Mouse (Mus musculus) forebrain, embryonic 15.5 days (tissue): Measurements from ENCODE around the gene Cdc40. TPM values are rescaled to one million over a fixed set of nuclear protein-coding genes. Genes with fewer than 3 reads are reported as not detected.
"Not testable (repeated sequence)": the region's sequence is repeated elsewhere in the genome, so short reads cannot be mapped to it uniquely, and the experiment has no call there.

ENCODE experiments used
- ATAC-seq: fragments of 200-750 bp; cut with Nextera tagmentation; replicated peaks from 2 replicates; pipeline ENCODE4 v1.8.0; 2017; ENCODE audit warnings: mild to moderate bottlenecking, moderate TSS enrichment, moderate library complexity
- H3K27ac ChIP-seq: fragments of 300-500 bp; sonication (generic); replicated peaks from 2 replicates; pipeline ENCODE4 v1.5.1; 2015; ENCODE audit warnings: mild to moderate bottlenecking, inconsistent platforms
- H3K27me3 ChIP-seq: fragments of 300-500 bp; sonication (generic); 2 replicates; pipeline ENCODE4 v1.6.1; 2015; ENCODE audit warnings: inconsistent platforms
- H3K36me3 ChIP-seq: fragments of 300-500 bp; sonication (generic); 2 replicates; pipeline ENCODE4 v1.6.1; 2015; ENCODE audit warnings: mild to moderate bottlenecking, inconsistent platforms
- H3K4me1 ChIP-seq: fragments of 300-500 bp; sonication (generic); 2 replicates; pipeline ENCODE4 v1.6.1; 2015; ENCODE audit warnings: inconsistent platforms
- H3K4me2 ChIP-seq: fragments of 300-500 bp; sonication (generic); replicated peaks from 2 replicates; pipeline ENCODE4 v1.6.1; 2015; ENCODE audit warnings: mild to moderate bottlenecking, inconsistent platforms
- H3K4me3 ChIP-seq: fragments of 300-500 bp; sonication (generic); 2 replicates; pipeline ENCODE4 v1.5.1; 2015; ENCODE audit warnings: mild to moderate bottlenecking, inconsistent platforms
- H3K9ac ChIP-seq: fragments of 300-500 bp; sonication (generic); replicated peaks from 2 replicates; pipeline ENCODE4 v1.6.1; 2015; ENCODE audit warnings: mild to moderate bottlenecking, inconsistent platforms
- H3K9me3 ChIP-seq: fragments of 300-500 bp; sonication (generic); 2 replicates; pipeline ENCODE4 v1.6.1; 2016; ENCODE audit warnings: inconsistent platforms
- WGBS: fragments of 180-500 bp; shearing (Covaris S2); methylation state at CpG from one replicate; pipeline ENCODE4 v1.1.7; 2015; ENCODE audit warnings: mixed read lengths; 5-methylcytosine and 5-hydroxymethylcytosine counted together
- polyA plus RNA-seq: library from polyadenylated mRNA; unstranded; fragments of >200 nt; fragmentation: Nextera tagmentation; extraction: Ambion mirVana; gene quantifications from 2 replicates; pipeline ENCODE4 v1.2.1, GENCODE M21; 2015

Gene Cdc40
- polyA plus RNA-seq, 1 experiment from 2014 or later: 32.3 TPM

GRCm38 (mm10) chr10:40816471-40816870 lies 66.6 kb downstream of the Cdc40 start:
- Histone ChIP-seq H3K36me3 (no peaks in the 10 kb centered on the region), H3K4me1 (no peaks in the 10 kb centered on the region), H3K9ac (no peak overlapping the region), H3K4me2 (no peak overlapping the region), H3K27me3 (no peaks in the 10 kb centered on the region), H3K4me3 (no peak overlapping the region), H3K27ac (no peak overlapping the region), H3K9me3 (no peaks in the 10 kb centered on the region)
- ATAC-seq: no peak
- WGBS: 60% methylated on average over 6 of the region's 6 CpGs

GRCm38 (mm10) chr10:40813627-40814026 lies 69.5 kb downstream of the Cdc40 start:
- Histone ChIP-seq H3K27me3 (no peaks in the 10 kb centered on the region), H3K36me3 (no peaks in the 10 kb centered on the region), H3K9ac (no peak overlapping the region), H3K27ac (no peak overlapping the region), H3K4me1 (no peaks in the 10 kb centered on the region), H3K9me3 (no peaks in the 10 kb centered on the region), H3K4me2 (no peak overlapping the region), H3K4me3 (no peak overlapping the region)
- ATAC-seq: no peak
- WGBS: 66% methylated on average over 4 of the region's 4 CpGs

- not testable (repeated sequence) for H3K9ac ChIP-seq, ATAC-seq, H3K9me3 ChIP-seq, H3K4me1 ChIP-seq, H3K27me3 ChIP-seq, H3K36me3 ChIP-seq, H3K4me3 ChIP-seq, H3K4me2 ChIP-seq, H3K27ac ChIP-seq
- WGBS: 29% methylated on average over 5 of the region's 5 CpGs
Observed at GRCm38 (mm10) chr10:40809411-40809910, 73.7 kb downstream of the Cdc40 start.

DNA sequence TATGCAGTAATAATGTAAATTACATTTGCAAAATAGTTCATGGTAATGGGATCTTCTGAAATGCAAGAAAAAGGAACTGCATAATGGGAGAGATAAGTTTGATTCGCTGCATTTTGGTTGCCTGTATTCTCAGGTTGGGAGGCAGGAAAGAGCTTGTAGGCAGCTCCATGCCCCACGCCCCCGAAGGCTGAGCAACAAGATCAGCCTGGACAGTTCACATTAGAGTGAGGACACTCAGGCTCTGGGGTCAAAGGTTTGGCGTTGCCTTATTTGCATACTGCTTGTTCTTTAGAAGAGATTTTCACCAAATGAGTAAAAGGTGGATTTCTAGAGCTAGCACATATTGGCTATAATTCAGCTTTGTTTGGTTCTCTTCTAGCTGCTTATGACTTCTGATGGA lies 76.9 kb downstream of the Cdc40 start:
- no peak for ATAC-seq
- no peak overlapping the region for H3K4me3 ChIP-seq
- H3K27ac ChIP-seq: no peak overlapping the region
- no peaks in the 10 kb centered on the region for H3K27me3 ChIP-seq
- H3K9me3 ChIP-seq: no peaks in the 10 kb centered on the region
- no peak overlapping the region for H3K9ac ChIP-seq
- no peaks in the 10 kb centered on the region for H3K36me3 ChIP-seq
- 83% methylated on average over 4 of the region's 4 CpGs for WGBS
- H3K4me1 ChIP-seq: no peaks in the 10 kb centered on the region
- no peak overlapping the region for H3K4me2 ChIP-seq

- Histone ChIP-seq H3K36me3 (no peaks in the 10 kb centered on the region), H3K4me1 (no peaks in the 10 kb centered on the region), H3K4me3 (no peak overlapping the region), H3K27ac (no peak overlapping the region), H3K9ac (no peak overlapping the region), H3K27me3 (no peaks in the 10 kb centered on the region), H3K9me3 (no peaks in the 10 kb centered on the region), H3K4me2 (no peak overlapping the region)
- no peak for ATAC-seq
- 46% methylated on average over 1 of the region's 1 CpGs for WGBS
Observed at GRCm38 (mm10) chr10:40805221-40805620, 77.9 kb downstream of the Cdc40 start.

- Histone ChIP-seq H3K36me3 (no peaks in the 10 kb centered on the region), H3K4me1 (no peaks in the 10 kb centered on the region), H3K27me3 (no peaks in the 10 kb centered on the region), H3K9me3 (no peaks in the 10 kb centered on the region), H3K9ac (no peak overlapping the region), H3K4me3 (no peak overlapping the region), H3K27ac (no peak overlapping the region), H3K4me2 (no peak overlapping the region)
- WGBS: 80% methylated on average over 3 of the region's 3 CpGs
- ATAC-seq: no peak
Observed at GRCm38 (mm10) chr10:40792115-40792514, 91.0 kb downstream of the Cdc40 start.

DNA sequence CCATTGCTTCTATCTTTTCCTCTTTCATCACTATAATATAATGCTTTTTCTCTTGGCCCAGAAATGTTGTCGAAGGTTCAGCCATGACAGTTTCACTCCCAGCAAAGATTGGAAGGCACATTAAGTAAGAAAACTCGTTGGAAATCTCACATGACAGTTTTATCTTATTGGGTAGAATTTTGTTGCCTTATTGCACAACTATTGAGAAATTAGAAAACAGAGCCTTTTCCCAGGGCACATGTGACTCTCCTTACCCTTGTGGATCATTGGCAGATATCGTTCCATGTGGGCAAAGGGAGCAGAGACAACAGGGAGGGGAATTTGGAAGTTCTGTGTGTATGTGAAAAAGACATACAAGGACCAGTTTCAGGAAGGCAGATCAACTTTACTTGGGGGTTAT lies 92.7 kb downstream of the Cdc40 start:
- H3K27me3 ChIP-seq: no peaks in the 10 kb centered on the region

More for the DNA sequence above, 92.7 kb downstream of the Cdc40 start:
- Histone ChIP-seq H3K9me3 (no peaks in the 10 kb centered on the region), H3K36me3 (no peaks in the 10 kb centered on the region), H3K4me2 (no peak overlapping the region), H3K27ac (no peak overlapping the region), H3K4me1 (no peaks in the 10 kb centered on the region), H3K9ac (no peak overlapping the region), H3K4me3 (no peak overlapping the region)
- no peak for ATAC-seq
- 75% methylated on average over 3 of the region's 3 CpGs for WGBS

Other genes starting within 250 kb of the Cdc40 start
- gene Mettl24, start 200.0 kb downstream of the Cdc40 start, polyA plus RNA-seq: 0.23 and 0.29 TPM in 2 replicates
- gene Wasf1, start 164 bp upstream of the Cdc40 start, polyA plus RNA-seq: 84.7 and 85.8 TPM in 2 replicates
- 1.5 and 2.4 TPM in 2 replicates for gene Gpr6, start 189.0 kb upstream of the Cdc40 start, polyA plus RNA-seq